Mouse (Mus musculus) heart, embryonic 15.5 days (tissue): ENCODE data around the gene Nup153. TPM values are rescaled to one million over a fixed set of nuclear protein-coding genes. Genes with fewer than 3 reads are reported as not detected.

Experiments
- ATAC-seq: fragments of 200-750 bp; cut with Nextera tagmentation; replicated peaks from 2 replicates; pipeline ENCODE4 v1.8.0; 2017; ENCODE audit warnings: low read depth, moderate TSS enrichment; ENCODE audit not compliant: insufficient number of reproducible peaks, insufficient read depth, low FRiP score
- H3K27ac ChIP-seq: fragments of 300-500 bp; sonication (generic); 2 replicates; pipeline ENCODE4 v1.5.1; 2015; ENCODE audit warnings: mild to moderate bottlenecking, inconsistent platforms
- H3K27me3 ChIP-seq: fragments of 300-500 bp; sonication (generic); 2 replicates; pipeline ENCODE4 v1.6.1; 2015; ENCODE audit warnings: inconsistent platforms
- H3K36me3 ChIP-seq: fragments of 300-500 bp; sonication (generic); 2 replicates; pipeline ENCODE4 v1.6.1; 2015; ENCODE audit warnings: mild to moderate bottlenecking, inconsistent platforms
- H3K4me1 ChIP-seq: fragments of 300-500 bp; sonication (generic); replicated peaks from 2 replicates; pipeline ENCODE4 v1.6.1; 2015; ENCODE audit warnings: inconsistent platforms
- H3K4me2 ChIP-seq: fragments of 300-500 bp; sonication (generic); 2 replicates; pipeline ENCODE4 v1.6.1; 2015; ENCODE audit warnings: inconsistent platforms, mild to moderate bottlenecking, moderate library complexity
- H3K4me3 ChIP-seq: fragments of 300-500 bp; sonication (generic); 2 replicates; pipeline ENCODE4 v1.5.1; 2015; ENCODE audit warnings: mild to moderate bottlenecking, inconsistent platforms
- H3K9ac ChIP-seq: fragments of 300-500 bp; sonication (generic); 2 replicates; pipeline ENCODE4 v1.6.1; 2015; ENCODE audit warnings: mild to moderate bottlenecking, inconsistent platforms
- H3K9me3 ChIP-seq: fragments of 300-500 bp; sonication (generic); replicated peaks from 2 replicates; pipeline ENCODE4 v1.6.1; 2016; ENCODE audit warnings: inconsistent platforms
- WGBS: fragments of 180-500 bp; shearing (Covaris S2); methylation state at CpG from one replicate; pipeline ENCODE4 v1.1.7; 2015; ENCODE audit warnings: mixed read lengths; 5-methylcytosine and 5-hydroxymethylcytosine counted together
- polyA plus RNA-seq: library from polyadenylated mRNA; unstranded; fragments of >200 nt; fragmentation: Nextera tagmentation; extraction: Ambion mirVana; gene quantifications from 2 replicates; pipeline ENCODE4 v1.2.1, GENCODE M21; 2015

Gene Nup153
- polyA plus RNA-seq, 1 experiment from 2014 or later: 10.3 TPM

GRCm38 (mm10) chr13:46696788-46697187, 31.0 kb downstream of the Nup153 start:
- Histone ChIP-seq H3K4me1 (peaks cover 4% of the 10 kb centered on the region; the same call in 1 of the 2 replicates), H3K4me3 (no peak overlapping the region), H3K27ac (no peak overlapping the region), H3K36me3 (peaks cover 38% of the 10 kb centered on the region), H3K4me2 (no peak overlapping the region), H3K27me3 (no peaks in the 10 kb centered on the region), H3K9me3 (no peaks in the 10 kb centered on the region), H3K9ac (no peak overlapping the region)
- no peak for ATAC-seq
- WGBS: 81% methylated on average over 2 of the region's 2 CpGs

- Histone ChIP-seq H3K4me3 (no peak overlapping the region), H3K4me2 (no peak overlapping the region), H3K27ac (no peak overlapping the region), H3K36me3 (peaks cover 34% of the 10 kb centered on the region), H3K9me3 (no peaks in the 10 kb centered on the region), H3K4me1 (peaks cover 4% of the 10 kb centered on the region; the same call in 1 of the 2 replicates), H3K27me3 (no peaks in the 10 kb centered on the region), H3K9ac (no peak overlapping the region)
- no peak for ATAC-seq
- WGBS: 89% methylated on average over 1 of the region's 1 CpGs
These were observed 31.8 kb downstream of the Nup153 start for GRCm38 (mm10) chr13:46695932-46696331.

GRCm38 (mm10) chr13:46695296-46695908, 32.3 kb downstream of the Nup153 start:
- H3K27me3 ChIP-seq: no peaks in the 10 kb centered on the region
- no peaks in the 10 kb centered on the region for H3K9me3 ChIP-seq
- peaks cover 34% of the 10 kb centered on the region for H3K36me3 ChIP-seq
- ATAC-seq: no peak
- 75% methylated on average over 1 of the region's 1 CpGs for WGBS
- H3K4me2 ChIP-seq: no peak overlapping the region
- no peak overlapping the region for H3K9ac ChIP-seq
- peaks cover 4% of the 10 kb centered on the region; the same call in 1 of the 2 replicates for H3K4me1 ChIP-seq
- no peak overlapping the region for H3K4me3 ChIP-seq
- no peak overlapping the region for H3K27ac ChIP-seq

GRCm38 (mm10) chr13:46690559-46691241, 37.0 kb downstream of the Nup153 start:
- H3K36me3 ChIP-seq: peaks cover 42% of the 10 kb centered on the region
- H3K4me3 ChIP-seq: no peak overlapping the region
- no peaks in the 10 kb centered on the region for H3K27me3 ChIP-seq
- no peak overlapping the region for H3K4me2 ChIP-seq
- WGBS: 80% methylated on average over 4 of the region's 4 CpGs
- H3K9ac ChIP-seq: no peak overlapping the region
- H3K27ac ChIP-seq: no peak overlapping the region
- H3K4me1 ChIP-seq: peaks cover 4% of the 10 kb centered on the region; the same call in 1 of the 2 replicates
- ATAC-seq: no peak
- no peaks in the 10 kb centered on the region for H3K9me3 ChIP-seq

GRCm38 (mm10) chr13:46683370-46683769, 44.4 kb downstream of the Nup153 start:
- no peak overlapping the region for H3K9ac ChIP-seq
- 90% methylated on average over 1 of the region's 1 CpGs for WGBS
- H3K27me3 ChIP-seq: no peaks in the 10 kb centered on the region
- H3K27ac ChIP-seq: no peak overlapping the region
- ATAC-seq: no peak
- no peaks in the 10 kb centered on the region for H3K9me3 ChIP-seq
- H3K36me3 ChIP-seq: peaks cover 56% of the 10 kb centered on the region
- H3K4me1 ChIP-seq: 0 out of 2 replicates have a peak, but pooled peaks cover 2% of the 10 kb centered on the region
- no peak overlapping the region for H3K4me2 ChIP-seq
- no peak overlapping the region for H3K4me3 ChIP-seq

GRCm38 (mm10) chr13:46682921-46683320, 44.8 kb downstream of the Nup153 start:
- Histone ChIP-seq H3K27me3 (no peaks in the 10 kb centered on the region), H3K9ac (no peak overlapping the region), H3K9me3 (no peaks in the 10 kb centered on the region), H3K4me2 (no peak overlapping the region), H3K4me3 (no peak overlapping the region), H3K27ac (no peak overlapping the region), H3K36me3 (peaks cover 57% of the 10 kb centered on the region), H3K4me1 (0 out of 2 replicates have a peak, but pooled peaks cover 2% of the 10 kb centered on the region)
- WGBS: 43% methylated on average over 2 of the region's 2 CpGs
- ATAC-seq: no peak

GRCm38 (mm10) chr13:46677721-46678120, 50.0 kb downstream of the Nup153 start:
- Histone ChIP-seq H3K36me3 (peaks cover 52% of the 10 kb centered on the region), H3K4me3 (no peak overlapping the region), H3K4me1 (peaks cover 4% of the 10 kb centered on the region; the same call in 1 of the 2 replicates), H3K4me2 (no peak overlapping the region), H3K27ac (no peak overlapping the region), H3K9me3 (no peaks in the 10 kb centered on the region), H3K9ac (no peak overlapping the region), H3K27me3 (no peaks in the 10 kb centered on the region)
- 85% methylated on average over 4 of the region's 4 CpGs for WGBS
- no peak for ATAC-seq

- no peak overlapping the region for H3K4me3 ChIP-seq
- H3K27ac ChIP-seq: no peak overlapping the region
- H3K27me3 ChIP-seq: no peaks in the 10 kb centered on the region
- H3K9me3 ChIP-seq: no peaks in the 10 kb centered on the region
- peaks cover 14% of the 10 kb centered on the region for H3K4me1 ChIP-seq
- H3K36me3 ChIP-seq: peaks cover 53% of the 10 kb centered on the region
- no peak for ATAC-seq
- 67% methylated on average over 2 of the region's 2 CpGs for WGBS
- H3K9ac ChIP-seq: no peak overlapping the region
- no peak overlapping the region for H3K4me2 ChIP-seq
These were observed 53.1 kb downstream of the Nup153 start for GRCm38 (mm10) chr13:46674601-46675000.

- ATAC-seq: no peak
- H3K36me3 ChIP-seq: peaks cover 38% of the 10 kb centered on the region
- H3K4me2 ChIP-seq: peak overlapping the region; percentile 89
- peak overlapping the region; percentile 94 for H3K9ac ChIP-seq
- H3K9me3 ChIP-seq: no peaks in the 10 kb centered on the region
- peak overlapping the region; percentile 89; the same call in 1 of the 2 replicates for H3K27ac ChIP-seq
- H3K27me3 ChIP-seq: no peaks in the 10 kb centered on the region
- WGBS: 33% methylated on average over 9 of the region's 9 CpGs
- H3K4me1 ChIP-seq: peaks cover 14% of the 10 kb centered on the region
- peak overlapping the region; percentile 97 for H3K4me3 ChIP-seq
These were observed 57.2 kb downstream of the Nup153 start for GRCm38 (mm10) chr13:46670514-46670913.

GRCm38 (mm10) chr13:46669620-46670271, 58.0 kb downstream of the Nup153 start:
- peak; percentile 73 for ATAC-seq
- Histone ChIP-seq H3K36me3 (peaks cover 32% of the 10 kb centered on the region), H3K9ac (peak overlapping the region; percentile 94), H3K4me1 (peaks cover 12% of the 10 kb centered on the region), H3K9me3 (no peaks in the 10 kb centered on the region), H3K27ac (peak overlapping the region; percentile 89), H3K27me3 (no peaks in the 10 kb centered on the region), H3K4me2 (peak overlapping the region; percentile 89), H3K4me3 (peak overlapping the region; percentile 97)
- under 1% methylated on average over 88 of the region's 96 CpGs for WGBS

GRCm38 (mm10) chr13:46669048-46669619, 58.6 kb downstream of the Nup153 start, which contains the start of gene Fam8a1:
TSS of gene Fam8a1 (plus strand) at chr13:46669522.
- Histone ChIP-seq H3K4me1 (peaks cover 10% of the 10 kb centered on the region), H3K9me3 (no peaks in the 10 kb centered on the region), H3K4me2 (peak within 1 kb of the TSS; percentile 89), H3K9ac (peak within 1 kb of the TSS; percentile 94), H3K27me3 (no peaks in the 10 kb centered on the region), H3K27ac (peak within 1 kb of the TSS; percentile 89), H3K36me3 (peaks cover 30% of the 10 kb centered on the region), H3K4me3 (peak within 1 kb of the TSS; percentile 97)
- WGBS: 1% methylated on average over 29 of the region's 46 CpGs
- peak; percentile 93 for ATAC-seq
